Mouse (Mus musculus): ENCODE results near the gene Sft2d2. TPM values are rescaled to one million over a fixed set of nuclear protein-coding genes. Genes with fewer than 3 reads are reported as not detected.

Sft2d2 gene
- 22.2 and 26.2 TPM in 2 replicates for total RNA-seq (2015)
- total RNA-seq (2017), result 24.7 and 25.7 TPM in 2 replicates

DNA sequence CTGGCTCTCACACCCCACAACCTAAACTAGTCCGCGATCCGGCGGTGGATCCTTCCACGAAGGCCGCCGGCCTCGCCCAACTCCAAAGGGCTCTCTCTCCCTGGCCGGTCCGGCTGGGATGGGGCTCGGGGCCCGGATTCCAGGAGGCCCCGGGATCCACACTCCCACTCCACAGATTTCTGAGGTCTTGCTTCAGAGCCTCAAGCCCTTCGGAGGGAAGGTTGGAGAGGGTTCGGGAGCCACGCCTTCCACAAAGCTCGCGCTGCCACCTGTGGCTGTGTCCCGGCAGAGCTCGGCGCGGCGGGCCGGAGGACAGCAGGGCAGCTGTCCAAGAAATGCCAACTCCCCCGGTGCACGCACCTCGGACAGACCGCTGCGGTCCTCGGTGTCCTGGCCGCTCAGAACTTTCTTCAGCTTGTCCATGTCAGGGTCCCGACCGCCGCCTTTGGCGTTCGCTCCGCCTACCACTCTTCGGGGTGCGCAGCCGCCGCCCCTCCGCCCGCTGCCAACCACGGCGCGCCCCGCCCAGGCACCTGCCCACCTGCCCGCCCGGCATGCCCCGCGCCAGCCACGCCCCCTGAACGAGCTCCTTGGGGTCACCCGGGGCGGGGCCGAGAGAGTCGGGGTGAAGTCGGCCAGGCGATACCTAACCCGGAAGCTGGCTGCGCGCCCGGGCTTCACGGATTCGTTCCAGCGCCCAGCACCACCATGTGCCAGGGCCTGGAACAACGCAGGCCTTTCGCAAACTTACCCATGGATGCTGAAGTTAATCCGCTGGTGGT lies at the start of gene Sft2d2:
Gene Sft2d2, minus strand, starts transcription at position 559 of the 782 bp plus-strand sequence.
- ATAC-seq (replicated peaks; ENCODE audit: poor library complexity), result peak; percentile 81

DNA sequence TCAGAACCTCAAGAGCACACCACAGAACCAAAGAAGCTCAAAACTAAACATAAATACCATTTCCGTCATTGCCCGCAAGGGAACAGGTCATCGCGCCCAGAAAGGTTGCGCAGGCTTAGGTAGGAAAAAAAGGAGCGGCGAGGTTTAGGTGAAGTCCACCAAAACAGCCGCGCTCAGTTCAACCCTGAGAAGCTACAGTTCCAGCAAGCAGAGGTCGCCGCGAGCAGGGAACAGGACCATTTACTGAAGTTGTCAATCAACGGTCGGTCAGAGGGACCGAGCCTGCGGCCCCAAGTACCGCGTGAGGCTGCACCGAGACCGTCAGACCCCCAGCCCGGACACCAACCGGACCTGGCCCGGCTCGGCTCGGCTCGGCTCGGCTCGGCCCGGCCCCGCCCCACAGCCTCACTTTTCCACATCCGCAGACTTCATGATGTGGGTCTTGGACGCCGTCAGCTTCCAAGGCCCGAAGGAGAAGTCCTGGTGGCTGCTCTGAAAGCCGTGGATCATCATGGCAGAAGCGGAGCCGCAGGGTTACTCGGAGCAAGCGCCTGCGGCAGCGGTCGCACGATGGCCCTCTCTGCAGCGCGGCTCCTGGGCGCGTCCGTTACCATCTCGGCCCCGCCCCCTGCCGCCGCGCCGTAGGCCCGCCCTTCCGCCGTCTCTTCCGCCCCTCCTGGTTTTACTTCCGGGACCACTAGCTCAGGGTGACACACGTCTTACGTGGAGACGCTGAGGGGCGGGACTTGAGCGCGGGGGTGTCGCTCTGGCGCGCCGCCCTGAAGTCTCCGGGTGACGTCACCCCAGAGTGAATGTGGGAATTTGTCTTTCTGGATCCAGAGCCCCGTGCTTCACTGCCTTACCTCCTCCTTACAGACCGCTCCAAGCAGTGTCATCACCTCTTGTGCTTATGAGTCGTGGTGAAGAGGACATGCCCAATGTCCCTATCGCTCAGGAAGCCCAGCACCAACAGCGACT lies 42.4 kb upstream of the Sft2d2 start, which contains the start of gene Tiprl:
Gene Tiprl, minus strand, starts transcription at position 676 of the 978 bp plus-strand sequence.
- ATAC-seq (replicated peaks; ENCODE audit: poor library complexity), result peak; percentile 94

DNA sequence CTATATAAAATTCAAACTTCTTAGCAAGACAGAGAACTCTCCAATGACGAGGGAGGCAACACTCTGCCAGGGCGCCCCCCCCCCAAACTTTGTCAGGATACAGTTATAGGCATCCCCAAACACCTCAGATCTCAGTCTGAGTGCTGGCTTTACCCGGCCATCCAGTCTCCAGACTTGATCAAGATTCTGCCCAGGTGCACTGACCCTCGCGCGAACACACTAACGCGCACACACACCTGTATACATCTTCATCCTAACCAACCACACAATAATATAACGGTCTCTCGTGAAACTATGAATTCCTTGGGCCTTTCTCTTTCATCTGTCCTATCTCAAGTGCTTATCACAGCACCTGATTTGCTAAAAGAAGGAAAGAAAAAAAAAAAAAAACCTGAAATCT lies 41.6 kb upstream of the Sft2d2 start:
- ATAC-seq (replicated peaks; ENCODE audit: poor library complexity), result no peak

DNA sequence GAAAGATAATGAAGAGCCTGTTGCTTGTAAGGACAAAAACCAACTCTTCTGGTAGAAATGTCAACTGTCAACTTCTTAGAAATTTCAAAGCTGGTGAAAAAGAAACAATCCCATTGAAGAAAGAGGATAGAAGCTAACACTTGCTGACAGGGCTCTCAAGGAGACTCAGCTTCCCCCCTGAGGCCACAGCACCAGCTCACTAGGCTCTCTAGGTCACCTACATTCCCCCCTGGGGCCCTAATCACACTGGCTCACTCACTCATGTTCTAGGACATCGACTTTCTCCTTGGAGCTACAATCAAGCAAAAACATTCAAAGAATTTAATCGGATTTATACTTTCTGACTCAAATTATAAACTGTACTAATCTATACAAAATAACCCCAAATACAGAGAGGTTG lies 39.6 kb upstream of the Sft2d2 start:
- ATAC-seq (replicated peaks; ENCODE audit: poor library complexity), result no peak

DNA sequence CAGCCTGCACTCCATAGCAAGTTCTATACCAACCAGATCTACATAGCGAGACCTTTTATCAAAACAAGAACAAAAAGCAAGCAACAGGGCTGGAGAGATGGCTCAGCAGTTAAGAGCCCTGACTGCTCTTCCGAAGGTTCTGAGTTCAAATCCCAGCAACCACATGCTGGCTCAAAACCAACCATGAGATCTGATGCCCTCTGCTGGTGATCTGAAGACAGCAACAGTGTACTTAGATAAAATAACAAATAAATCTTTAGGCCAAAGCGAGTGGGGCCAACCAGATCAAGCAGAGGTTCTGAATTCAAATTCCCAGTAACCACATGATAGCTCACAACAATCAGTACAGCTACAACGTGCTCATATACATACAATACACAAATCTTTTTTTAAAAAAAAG lies 36.5 kb upstream of the Sft2d2 start:
- no peak for ATAC-seq (replicated peaks; ENCODE audit: poor library complexity)

DNA sequence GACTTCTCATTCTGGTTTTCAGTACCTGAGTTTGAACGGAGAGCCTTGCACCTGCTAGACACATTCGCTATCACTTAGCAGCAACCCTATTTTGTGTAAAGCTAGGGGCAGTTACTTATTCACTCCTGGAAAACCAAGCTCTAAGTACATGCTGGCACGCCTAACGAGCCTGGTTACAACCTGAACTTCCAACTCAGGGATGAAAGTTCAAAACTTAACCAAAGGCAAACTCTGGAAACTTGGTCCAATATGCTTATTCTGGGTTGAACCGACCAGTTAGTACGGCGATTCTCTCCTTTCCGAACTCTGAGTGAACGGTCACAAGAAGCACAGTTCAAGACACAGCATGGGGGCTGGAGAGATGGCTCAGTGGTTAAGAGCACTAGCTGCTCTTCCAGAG lies 35.3 kb upstream of the Sft2d2 start:
- ATAC-seq (replicated peaks; ENCODE audit: poor library complexity), result no peak

DNA sequence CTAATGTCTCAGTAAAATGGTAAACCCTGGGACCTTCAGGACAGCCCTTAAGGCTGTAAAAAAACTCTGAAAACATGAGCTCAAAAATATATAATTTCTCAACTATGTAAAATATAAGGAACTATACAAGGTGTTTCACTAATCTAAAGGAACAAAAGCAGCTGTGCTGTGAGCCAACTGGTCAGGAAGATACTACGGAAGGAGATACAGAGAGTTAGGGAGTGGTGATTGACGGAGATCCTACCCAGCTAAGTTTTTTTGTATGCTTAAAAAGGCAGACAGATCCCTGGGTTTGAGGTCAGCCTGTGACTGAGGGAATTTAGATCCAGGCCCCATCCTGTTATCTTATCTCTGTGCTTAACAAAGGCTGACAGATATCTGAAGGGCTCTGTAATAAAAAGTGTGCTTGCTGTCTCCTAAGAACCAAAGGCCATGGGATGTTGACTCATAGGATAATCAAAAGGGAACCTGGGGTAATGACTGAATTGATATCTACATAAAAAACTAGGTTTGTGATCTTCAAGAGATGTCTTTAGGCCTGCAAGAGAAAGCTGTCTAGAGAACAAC lies 22.9 kb upstream of the Sft2d2 start:
- no peak for ATAC-seq (replicated peaks; ENCODE audit: poor library complexity)

DNA sequence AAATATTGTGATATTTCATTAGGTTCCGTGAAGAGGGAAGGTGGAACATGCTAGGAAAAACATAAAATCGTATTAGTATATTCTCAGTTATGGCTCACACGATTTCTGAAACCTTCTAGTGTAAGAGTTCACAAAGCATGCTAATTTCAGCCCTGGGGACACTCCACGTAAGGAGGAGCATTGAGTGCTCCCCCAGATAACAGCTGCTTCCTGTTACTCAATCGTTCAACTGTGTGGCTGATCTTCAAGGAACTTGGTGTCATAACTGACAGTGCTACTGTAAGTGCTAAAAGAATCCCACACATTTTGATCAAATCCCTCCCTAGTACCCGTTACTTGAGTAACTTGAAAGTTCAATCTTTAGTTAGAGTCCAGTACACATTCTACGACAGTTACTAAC lies 21.6 kb upstream of the Sft2d2 start:
- ATAC-seq (replicated peaks; ENCODE audit: poor library complexity), result peak; percentile 92

DNA sequence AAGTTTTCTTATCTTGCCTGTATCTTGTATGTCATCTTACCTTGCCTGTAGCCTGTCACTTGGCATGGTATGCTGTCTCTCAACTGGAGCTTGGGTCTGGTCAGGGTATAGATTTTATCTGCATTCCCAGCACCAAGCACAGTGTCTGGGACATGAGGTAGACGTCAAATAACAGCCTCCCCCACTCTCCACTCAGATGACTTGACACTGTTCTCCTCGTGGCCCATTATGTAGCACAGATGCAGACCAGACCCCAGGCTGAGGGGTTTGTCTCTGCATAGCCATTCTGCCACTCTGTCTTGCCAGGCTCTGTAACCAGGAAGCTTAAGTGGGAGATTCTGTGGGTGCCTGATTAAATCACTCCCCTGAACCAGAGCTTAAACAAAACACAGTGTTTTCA lies 11.4 kb upstream of the Sft2d2 start:
- ATAC-seq (replicated peaks; ENCODE audit: poor library complexity), result no peak

DNA sequence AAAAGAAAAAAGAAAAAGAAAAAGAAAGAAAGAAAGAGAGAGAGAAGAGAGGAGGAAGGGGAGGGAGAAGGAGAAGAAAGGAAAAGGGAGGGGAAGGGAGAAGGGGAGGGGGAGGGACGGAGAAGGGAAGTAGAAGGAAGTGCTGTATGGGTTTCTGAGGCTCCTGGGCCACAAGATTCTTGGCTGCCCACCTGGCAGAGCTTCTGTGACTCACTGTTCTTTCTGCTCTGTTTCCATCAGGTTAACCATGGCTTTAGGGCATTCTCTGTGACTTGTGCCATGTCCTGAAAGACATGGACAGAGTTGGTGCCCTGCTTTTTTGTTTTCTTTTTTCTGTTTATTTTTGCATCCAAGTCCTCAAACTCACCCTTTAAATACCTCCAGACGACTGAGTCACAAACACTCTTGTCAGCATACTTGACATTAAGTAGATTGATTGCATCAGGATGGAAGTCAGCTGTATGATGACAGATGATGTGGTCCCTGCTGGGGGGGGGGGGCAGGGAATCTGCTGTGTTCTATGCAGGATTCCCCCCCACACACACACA lies 9.3 kb upstream of the Sft2d2 start:
- no peak for ATAC-seq (replicated peaks; ENCODE audit: poor library complexity)

DNA sequence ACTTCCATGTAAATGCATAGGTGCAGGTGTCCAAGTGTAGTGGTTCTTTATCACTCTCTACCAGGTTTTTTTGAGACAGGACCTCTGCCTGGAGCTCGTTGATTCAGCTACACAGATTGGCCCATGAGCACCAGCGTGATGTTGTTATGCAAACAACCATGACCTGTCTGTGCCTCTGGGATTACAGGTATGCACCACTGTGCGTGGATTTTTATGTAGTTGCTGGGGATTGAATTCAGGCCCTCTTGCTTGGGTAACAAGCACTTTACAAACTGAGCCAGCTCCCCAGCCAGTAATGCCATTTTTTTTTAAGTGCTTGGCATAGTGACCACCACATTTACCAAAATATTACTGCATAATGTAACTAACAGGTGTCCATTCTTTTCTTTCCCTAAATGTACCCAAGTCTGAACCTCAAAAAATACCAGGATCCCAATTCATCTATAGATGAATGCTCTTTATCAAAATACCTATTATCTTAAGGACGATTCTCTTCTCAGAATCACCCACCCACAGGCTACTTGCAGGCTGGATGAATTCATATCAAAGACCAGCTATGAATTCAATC lies 7.3 kb upstream of the Sft2d2 start:
- no peak for ATAC-seq (replicated peaks; ENCODE audit: poor library complexity)

DNA sequence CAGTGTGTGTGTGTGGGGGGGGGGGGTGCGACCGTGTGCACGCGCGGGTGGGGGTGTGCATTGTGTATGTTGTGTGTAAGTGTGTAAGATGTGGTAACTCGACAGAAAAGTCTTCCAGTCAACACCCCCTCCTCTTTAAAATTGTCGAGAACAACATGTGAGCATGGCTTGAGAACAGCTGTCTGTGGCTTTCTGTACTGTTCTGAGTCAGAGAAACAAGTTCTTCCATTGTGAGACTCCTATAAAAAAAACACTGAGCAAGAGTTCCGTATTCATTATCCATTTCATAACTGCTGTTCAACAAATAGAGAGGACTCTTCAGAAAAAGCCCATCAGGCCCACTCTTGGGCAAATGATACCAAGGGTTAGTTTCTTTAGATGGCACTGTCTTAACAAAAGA lies 6.5 kb upstream of the Sft2d2 start:
- no peak for ATAC-seq (replicated peaks; ENCODE audit: poor library complexity)

DNA sequence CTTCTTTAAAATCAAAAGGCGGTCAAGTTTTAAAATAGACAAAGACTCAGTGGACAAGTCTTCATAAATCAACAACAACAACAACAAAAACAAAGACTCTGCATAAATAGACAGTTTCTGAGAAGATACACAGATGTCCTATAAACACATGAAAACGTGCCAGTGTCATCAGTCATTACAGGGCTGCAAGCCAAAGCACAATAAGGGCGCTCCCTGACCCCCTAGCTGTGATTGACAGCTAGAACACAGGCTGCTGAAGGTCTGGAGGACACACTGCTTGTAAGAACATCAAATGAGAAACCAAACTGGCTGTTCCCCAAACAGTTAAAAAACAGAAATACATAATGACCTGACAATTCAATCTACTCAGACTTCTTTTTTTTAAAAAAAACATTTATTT lies 5.4 kb upstream of the Sft2d2 start:
- no peak for ATAC-seq (replicated peaks; ENCODE audit: poor library complexity)

DNA sequence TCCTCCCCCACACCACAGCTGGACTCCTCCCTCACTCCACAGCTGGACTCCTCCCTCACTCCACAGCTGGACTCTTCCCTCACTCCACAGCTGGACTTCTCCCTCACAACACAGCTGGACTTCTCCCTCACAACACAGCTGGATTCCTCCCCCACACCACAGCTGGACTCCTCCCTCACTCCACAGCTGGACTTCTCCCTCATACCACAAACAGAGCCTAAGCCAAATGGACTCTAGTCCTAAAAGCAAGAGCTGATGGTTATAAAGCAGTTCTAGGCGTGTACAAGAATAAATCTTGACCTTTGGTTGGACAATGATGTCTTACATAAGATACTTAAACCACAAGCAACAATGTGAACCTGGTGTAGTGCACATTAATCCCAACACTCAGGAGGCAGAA lies 4.7 kb upstream of the Sft2d2 start:
- no peak for ATAC-seq (replicated peaks; ENCODE audit: poor library complexity)

DNA sequence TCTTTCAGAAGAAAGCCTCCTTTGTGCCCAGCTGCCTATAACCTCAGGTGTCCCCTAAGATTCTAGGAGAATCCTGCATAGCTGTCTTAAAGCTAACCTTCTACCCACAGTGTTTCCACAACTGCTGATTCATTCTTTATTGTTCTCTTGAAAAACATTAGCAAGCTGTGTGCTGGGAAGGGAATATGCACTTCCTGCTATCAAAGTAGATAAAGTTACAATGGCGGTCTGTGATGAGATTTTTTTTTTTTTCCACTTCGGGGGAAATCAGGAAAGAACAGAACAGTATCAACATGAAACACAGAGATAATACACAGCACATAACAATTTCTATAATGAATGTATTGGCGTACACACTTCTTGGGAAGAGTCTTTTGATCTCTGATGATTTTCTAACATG lies 3.6 kb upstream of the Sft2d2 start:
- ATAC-seq (replicated peaks; ENCODE audit: poor library complexity), result no peak

DNA sequence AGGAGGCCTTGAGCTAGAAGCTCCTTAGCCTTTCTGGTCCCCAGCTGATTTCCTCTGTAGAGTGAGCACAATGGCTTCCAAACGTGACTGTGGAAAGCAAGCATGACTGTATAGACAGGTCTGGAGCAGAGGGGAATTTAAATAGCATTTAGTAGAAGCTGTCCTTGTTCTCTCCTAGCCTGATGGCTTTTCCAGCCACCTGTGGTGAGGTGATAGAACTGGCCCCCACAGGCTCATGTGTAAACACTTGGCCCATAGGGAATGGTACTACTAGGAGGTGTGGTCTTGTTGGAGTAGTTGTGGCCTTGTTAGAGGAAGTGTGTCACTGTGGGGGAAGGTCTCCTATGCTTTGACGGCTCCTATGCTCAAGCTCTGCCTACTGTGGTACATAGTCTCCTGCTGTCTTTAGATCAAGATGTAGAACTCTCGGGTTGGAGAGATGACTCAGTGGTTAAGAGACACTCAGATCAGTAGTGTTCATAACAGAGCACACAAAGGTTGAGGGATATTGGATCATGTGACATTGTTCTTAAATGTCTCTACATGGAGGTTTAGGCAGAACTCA lies 1.2 kb upstream of the Sft2d2 start:
- ATAC-seq (replicated peaks; ENCODE audit: poor library complexity), result no peak

DNA sequence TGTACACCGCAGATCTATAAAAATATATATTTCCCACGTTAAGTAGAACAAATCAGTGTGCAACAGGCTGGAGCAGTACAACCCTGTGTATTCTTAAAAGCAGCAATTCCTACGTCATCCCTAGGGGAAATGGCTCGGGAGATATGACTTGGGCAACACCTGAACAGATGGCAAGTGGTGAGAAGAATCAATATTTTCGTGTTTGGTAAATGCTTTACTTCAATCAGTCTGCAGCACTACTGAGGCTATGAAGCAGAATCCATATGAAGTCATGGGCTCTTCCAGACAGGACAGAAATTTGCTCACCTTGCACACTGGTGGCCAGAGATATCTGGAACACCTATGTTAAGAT lies 400 bp upstream of the Sft2d2 start:
- peak; percentile 7; the same call in 1 of the 2 replicates for ATAC-seq (replicated peaks; ENCODE audit: poor library complexity)

DNA sequence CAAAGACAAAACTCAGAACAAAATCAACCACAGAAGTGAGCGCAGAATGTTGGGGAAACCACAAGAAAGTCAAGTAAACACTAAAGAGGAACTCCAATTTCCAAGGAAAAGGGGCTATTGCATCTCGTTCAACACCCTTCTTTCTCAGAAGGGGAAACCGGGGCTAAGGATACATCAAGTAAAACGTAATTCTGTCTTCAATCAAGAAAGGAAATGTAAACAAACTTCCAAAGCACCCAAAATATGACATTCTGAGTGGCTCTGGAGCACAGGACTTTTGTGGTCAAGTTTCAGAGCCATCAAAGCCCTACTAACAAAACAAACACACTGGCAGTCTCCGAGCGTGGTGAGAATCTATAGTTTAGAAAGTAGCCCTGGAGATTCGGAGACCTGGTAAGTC lies 812 bp downstream of the Sft2d2 start:
- 0 out of 2 replicates have a peak, but pooled peaks have one; percentile 11 for ATAC-seq (replicated peaks; ENCODE audit: poor library complexity)

DNA sequence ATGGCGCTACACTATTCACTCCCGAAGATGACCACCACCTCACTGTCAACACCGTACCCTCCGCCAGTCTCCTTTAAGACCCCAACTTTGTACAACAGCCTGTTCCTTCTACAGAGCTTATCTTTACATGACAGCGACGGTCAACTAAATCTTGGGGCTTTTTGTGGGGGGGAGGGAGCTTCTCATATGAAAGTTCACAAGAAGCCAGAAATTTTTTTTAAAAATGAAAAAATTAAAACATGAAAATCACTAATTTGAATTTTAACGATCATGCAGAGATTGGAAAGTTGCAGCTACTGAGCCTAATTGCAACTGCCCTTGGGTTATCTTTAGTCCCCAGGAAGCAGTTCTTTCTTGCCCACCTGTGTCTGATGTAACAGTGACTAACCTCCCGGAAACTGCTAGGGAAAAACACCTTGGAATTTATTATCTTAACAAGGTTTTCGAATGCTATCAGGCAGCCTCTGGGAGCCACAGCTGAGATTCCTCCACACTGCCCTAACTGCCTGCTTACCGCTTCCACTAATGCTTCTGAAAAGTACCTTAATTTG lies 1.4 kb downstream of the Sft2d2 start:
- no peak for ATAC-seq (replicated peaks; ENCODE audit: poor library complexity)

DNA sequence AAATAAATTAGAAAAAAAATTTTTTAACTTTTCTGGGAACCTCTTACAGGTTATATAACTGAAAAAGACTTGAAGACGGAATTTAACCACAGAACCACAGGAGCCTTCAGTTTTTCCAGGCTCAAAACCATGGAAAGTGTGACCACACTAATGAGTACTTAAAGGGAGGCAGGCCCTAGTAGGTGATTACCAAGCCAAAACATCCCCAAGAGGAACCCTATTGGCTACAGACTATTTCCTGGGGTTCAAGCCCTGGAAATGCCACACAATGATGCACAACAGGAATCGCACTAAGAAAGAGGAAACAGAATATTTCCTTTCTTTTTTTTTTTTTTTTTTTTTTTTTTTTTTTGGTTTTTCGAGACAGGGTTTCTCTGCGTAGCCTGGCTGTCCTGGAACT lies 2.1 kb downstream of the Sft2d2 start:
- ATAC-seq (replicated peaks; ENCODE audit: poor library complexity), result peak; percentile 26; the same call in 1 of the 2 replicates

Data from megakaryocyte progenitor cell, adult 5-6 weeks (primary cell).